Mouse (Mus musculus) common myeloid progenitor, adult 5-6 weeks (primary cell): ENCODE measurements around the gene Cdip1. TPM values are rescaled to one million over a fixed set of nuclear protein-coding genes. Genes with fewer than 3 reads are reported as not detected.

Experiments used
- ATAC-seq: replicated peaks from 2 replicates; pipeline ENCODE4 v1.8.0; 2016; ENCODE audit warnings: low read depth, mild to moderate bottlenecking, moderate TSS enrichment, inconsistent platforms; ENCODE audit not compliant: poor library complexity, severe bottlenecking
- total RNA-seq: library from RNA; stranded (forward); fragments of 200-1000, 187-1606 nt; gene quantifications from 2 replicates; pipeline ENCODE4 v1.2.3, GENCODE M21; 2017

Gene Cdip1
- total RNA-seq, 1 experiment from 2014 or later: 17.2 TPM

DNA sequence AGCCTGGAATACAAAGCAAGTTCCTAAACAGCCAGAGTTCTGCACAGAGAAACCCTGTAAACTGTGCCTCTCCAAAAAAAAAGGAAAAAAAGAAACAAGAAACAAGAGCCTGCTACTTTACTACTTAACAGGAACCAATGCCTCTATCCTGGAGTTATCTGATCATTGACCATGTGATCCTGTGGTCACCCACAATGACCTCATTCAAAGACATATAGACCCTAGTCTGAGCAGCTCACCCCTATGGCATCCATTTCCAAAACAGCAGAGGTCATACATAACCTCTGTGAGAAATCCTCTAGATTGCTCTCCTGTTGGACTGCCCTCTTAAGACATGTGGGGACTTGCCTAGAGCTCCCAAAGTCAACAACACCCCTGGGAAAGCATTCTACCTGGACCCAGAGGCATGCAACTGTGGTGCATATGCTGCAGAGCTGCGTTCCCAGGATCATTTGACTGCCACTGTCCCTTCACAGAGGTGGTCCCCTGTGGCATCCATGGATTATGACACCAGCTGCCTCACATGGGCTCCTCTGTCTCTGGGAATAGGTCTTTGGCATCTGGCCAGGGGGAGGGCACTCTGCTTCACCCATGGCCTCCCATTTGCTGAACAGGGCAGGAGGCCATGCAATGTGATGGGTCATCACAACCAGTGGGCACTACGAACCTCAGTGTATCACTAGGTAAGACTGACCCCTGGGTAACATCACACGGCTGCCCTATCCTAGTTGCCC is 12.8 kb downstream of the Cdip1 start:
- peak; percentile 75 for ATAC-seq

DNA sequence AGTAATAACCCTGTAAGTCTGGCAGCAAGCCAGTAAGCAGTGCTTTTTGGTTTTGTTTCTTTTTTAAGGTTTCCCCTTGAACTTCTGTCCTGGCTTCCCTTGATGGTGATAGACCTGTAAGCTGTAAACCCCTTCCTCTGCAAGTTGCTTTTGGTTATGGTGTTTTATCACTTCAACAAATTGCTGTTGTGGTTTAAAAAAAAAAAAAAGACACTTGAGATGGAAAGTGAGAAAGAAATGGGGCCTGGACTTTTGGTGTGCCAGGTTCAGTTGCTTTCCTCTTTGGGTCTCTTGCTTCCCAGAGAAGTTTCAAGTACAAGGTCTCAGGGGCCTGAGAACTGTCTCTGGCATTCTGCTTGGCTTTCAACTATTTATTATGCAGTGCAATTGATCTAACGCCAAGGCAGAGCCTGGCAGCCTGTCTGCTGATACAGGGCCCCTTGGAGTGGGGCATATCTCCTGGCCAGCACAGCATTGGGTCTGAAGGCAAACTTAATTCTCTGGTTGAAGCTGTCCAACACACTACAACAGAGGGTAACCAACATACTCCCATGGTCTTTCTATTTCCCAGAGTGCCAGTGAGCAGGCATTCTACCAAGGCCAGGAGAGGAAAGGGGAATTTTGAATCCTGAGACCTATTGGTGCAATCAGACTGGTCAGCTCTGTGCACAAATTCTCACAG is 16.7 kb downstream of the Cdip1 start:
- ATAC-seq: no peak

DNA sequence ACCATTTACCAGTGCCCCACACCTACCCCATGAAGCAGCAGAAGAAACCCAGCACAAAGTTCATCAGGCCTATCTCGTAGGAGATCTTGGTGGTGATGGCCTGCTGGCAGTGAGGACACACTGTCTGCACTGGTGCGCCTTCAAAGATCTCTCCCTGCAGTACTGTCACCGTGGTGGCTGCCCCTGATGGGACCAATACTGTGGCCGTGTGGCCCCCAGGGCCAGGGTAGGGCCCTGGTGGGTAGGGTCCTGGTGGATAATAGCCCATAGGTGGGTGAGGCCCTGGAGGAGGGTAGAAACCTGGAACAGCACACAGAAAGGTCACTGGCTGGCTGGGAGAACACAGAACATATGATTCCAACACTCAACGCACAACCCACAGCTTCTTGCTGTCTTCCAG is 21.4 kb downstream of the Cdip1 start:
- no peak for ATAC-seq

DNA sequence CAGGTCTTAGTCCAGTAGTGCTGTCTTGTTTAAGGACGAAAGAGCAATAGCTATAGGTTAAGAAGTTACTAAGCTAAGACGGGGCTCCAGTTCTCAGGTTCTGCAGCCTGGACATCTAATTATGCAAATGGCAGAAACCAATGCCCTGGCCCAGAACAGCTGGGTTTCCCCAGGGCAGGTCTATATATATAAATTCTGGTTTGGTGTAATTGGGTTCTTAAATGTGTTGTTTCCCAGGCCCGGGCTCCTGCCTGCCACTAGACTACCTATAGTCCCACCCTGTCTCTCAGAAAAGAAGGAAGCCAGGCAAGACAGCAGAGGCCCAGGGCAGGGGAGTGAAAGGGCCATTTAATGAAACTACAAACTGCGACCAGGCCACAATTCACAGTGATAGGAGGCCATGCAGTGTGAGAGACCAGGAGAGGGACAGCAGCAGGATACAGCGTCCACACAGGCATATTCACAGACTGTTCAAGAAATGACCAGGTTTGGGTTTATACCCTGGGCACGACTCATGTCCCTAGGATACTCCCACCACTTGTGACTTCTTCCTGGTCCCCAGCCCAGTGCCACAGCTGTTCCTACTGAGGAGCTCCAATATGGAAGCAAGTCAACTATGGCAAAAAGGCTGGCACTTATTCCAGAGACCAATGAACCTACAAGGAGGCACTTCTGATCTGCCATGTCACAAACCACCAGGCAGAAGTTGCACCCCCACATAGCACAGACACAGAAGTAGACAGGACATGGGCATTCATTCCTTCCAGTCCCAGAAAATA is 22.9 kb downstream of the Cdip1 start:
- ATAC-seq: no peak

DNA sequence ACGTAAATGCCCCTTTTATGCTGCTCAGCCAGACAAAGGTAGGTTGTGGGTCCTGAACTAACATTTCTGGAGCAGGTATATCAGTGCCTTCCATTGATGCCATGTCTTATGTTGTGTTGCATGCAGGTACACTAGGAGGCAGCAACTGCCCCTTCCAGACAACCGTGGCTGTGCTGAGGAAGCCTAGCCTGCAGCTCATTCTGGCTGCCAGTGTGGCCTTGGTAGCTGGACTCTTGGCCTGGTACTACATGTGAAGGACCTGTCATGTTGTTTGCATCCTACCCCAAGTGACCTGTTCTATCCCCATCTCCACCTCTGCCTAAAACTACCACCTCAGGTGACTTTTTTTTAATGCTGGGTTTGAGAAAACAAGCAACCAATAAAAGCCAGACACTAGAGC is 24.2 kb downstream of the Cdip1 start:
- no peak for ATAC-seq

DNA sequence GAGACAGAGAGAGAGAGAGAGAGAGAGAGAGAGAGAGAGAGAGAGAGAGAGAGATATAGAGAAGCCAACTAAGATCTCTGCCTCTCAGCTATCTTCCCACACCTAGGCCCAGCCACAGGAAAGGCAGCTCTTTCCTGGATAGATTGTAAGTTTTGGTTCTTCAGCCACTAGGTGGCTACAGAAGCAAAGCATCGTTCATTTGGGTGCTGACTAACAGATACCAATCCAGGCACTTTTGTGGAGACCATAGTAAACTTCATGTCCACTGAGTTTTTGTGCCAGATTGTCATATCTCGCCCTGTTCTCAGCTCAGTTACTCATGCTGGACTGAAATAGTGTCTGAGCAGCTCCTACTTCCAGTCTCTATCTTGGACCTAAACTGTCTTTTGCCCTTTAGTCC is 26.8 kb downstream of the Cdip1 start:
- peak; percentile 95 for ATAC-seq

DNA sequence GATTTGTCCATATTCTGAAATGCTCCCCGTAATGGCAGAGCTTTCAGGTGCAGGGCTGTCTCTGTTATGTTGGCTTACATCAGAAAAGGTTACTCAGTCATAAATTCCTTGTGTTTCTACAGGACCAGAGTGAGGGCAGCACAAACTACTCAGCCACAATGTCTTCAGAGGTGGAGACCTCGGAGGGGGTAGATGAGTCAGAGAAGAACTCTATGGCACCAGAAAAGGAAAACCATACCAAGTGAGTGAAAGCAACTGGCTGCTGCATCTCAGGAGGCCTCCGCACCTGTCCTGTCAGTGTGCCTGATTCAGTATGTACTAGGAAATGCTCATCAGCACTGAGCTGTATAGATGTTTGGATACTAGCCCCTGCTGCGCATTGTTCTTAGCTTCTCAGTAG is 27.7 kb downstream of the Cdip1 start:
- ATAC-seq: no peak

DNA sequence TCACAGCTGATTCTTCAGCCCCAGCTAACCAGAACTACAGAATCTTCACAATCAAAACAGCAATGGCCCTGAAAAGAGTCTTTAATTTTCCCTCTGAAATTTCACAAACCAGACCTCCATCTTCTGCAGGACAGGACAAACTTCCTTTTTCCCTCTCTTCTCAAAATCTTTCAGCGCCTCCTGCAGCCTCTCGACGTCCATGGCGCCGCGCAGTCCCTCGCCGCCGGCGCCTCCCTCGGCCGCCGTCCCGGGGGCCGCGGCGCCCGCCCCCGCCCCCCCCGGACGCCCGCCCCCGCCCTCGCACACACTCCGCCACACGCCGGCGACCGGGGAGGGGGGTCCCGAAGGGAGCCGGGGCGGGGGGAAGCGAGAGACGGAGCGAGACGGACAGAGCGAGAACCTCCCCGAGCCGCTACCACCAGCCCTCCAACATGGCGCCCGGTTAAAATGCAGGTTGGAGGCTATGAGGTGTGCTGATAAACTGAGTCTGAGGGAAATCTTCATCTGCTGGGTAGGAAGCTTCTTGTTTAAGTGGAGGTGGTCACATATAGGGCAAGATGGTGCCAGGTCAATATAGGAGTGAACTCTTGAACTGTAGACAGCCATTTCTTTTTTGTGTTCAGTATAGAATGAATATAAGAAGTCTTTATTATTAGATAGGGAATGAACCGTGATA is 33.3 kb downstream of the Cdip1 start:
- ATAC-seq: peak; percentile 80

DNA sequence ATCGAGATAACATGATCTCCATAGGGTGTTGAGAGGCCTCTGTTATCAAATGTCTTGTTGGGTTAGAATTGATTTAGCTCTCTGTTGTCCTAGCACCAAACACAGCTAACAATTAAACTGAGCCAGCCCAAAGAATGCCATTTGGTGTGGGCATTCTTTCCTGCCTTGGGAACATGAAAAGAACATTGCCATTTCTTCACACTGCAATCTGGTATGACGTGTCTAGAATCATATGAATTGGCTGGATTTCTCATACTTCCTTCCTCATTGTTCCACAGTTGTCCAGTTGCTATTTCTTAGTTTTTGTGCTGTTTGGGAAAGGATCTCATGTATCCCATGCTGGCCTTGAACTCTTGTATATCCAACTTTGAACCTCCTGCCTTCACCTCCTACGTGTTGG is 36.0 kb downstream of the Cdip1 start:
- ATAC-seq: no peak

DNA sequence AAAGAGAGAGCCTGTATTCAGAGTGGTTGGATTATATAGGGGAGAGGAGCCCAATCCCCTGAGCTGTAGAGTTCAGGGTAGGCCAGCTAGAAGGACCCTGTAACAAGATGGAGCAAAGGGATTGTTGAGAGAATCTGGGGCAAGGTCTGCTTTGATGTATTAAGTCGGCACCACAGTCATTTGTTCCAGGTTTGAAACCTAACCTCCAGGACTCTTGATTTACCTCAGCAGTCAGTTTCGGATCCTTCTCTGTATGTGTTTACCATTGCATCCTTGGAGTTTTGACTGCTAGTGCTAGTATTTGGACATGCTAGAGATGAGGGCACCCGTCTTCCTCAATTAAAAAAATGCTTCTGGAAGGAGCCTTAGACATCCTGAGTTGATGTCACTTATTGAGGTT is 37.9 kb downstream of the Cdip1 start:
- ATAC-seq: no peak

DNA sequence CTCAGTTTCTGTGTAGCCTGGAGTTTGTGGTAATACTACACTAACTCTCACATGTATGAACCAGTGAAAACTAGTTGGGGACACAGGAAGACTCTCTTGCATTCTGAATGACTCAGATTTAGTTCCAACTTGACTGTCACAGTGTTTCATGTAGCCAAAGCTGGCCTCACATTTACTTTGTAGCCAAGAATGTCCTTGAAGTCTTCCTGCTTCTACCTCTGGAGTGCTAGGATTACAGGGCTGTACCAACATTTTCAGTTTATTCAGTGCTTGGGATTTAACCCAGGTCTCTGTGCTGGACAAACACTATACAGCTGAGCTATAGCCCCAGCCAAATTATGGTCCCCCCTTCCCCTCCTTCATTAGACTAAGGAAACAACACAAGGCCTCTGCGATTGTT is 47.9 kb downstream of the Cdip1 start:
- ATAC-seq: no peak

DNA sequence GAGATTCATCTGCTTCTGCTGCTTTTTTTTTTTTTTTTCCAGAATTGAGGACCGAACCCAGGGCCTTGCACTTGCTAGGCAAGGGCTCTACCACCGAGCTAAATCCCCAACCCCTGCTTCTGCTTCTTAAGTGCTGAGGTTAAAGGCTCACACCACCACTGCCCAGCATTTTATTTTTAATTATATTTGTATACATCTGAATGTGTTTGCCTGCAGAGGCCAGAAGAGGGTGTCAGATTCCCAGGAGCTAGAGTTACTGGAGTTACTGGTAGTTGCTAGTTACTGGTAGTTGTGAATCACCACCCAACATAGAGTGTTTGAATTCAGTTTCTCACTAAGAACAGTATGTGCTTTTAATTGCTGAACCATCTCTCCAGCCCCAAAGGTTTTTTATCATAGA is 50.1 kb downstream of the Cdip1 start:
- ATAC-seq: no peak

DNA sequence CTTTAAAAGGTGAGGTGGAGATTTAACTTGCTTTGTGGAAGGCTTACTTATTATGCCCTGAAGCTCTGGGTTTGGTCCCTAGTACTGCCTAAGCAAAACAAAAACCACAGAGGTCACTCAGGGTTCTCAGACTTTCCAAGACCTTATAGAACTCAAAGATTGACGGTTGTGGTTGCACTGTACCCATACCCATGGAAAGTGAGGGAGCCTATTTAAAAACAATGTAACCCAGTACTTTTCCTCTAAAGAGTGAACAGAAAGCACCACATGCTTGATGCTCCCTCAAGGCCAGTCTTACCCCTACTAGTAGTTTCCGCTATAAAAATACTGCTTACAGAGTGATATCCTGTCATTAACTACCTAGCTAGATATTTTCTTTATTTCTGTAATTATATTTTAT is 53.8 kb downstream of the Cdip1 start:
- 0 out of 2 replicates have a peak, but pooled peaks have one; percentile 36 for ATAC-seq

DNA sequence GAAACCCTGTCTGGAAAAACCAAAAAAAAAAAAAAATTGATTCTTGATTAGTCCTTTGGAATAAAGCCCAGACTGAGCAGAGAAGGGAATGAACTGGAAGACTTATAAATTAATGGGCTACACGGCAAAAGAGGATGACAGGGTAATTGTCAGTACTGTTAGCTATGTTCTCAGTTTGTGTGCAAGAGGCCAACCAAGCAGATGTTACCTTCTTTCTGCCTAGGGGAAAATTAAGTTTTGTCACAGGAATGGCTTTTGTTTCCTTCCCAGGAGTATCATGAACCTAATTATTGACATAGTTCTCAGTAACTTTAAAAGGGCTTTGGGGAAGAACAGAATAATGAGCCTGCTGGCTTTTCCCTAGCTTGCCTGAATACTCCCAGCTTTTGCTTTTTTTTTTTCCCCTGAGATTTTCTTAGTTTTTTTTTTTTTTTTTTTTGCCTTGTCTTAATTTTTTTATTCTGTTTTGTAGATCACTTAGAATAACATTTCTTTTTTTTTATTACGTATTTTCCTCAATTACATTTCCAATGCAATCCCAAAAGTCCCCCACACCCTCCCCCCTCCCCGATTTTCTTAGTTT is 59.2 kb downstream of the Cdip1 start:
- ATAC-seq: no peak

DNA sequence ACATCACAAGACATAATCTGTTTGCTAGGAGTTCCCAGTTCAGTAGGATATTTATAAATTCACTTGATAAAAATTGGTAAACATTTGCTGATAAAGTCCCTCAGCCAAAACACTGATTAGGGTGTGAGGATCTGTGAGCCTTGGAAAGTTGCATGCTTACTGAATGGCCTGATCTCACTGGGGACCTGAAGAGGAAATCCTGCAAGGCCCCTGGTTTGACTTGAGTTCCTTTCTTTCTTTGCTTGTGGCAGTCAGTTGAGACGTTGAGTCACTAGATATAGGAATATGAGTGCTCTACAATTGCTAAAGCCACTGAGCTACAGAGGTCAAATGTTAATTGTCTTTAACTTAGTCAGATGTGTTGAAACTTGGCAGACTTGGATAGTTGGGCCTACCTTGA is 62.1 kb downstream of the Cdip1 start:
- ATAC-seq: no peak

DNA sequence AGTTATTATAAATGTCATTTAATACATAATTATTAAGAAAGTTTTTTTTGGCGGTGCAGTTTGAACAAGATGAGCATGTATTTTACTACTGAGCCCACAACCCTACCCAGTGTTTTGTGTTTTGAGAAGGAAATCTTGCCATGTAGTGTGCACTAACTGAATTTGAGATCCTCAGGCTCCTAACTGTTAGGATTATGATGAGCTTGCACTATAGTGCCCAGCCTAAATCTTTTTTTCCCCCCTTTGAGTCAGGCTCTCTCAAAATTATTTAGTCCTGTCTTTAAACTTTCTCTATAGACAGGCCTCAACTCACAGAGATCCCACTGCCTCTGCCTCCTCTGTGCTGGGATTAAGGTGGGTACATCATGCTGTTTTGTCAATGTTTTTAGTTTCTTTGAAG is 62.6 kb downstream of the Cdip1 start:
- no peak for ATAC-seq

DNA sequence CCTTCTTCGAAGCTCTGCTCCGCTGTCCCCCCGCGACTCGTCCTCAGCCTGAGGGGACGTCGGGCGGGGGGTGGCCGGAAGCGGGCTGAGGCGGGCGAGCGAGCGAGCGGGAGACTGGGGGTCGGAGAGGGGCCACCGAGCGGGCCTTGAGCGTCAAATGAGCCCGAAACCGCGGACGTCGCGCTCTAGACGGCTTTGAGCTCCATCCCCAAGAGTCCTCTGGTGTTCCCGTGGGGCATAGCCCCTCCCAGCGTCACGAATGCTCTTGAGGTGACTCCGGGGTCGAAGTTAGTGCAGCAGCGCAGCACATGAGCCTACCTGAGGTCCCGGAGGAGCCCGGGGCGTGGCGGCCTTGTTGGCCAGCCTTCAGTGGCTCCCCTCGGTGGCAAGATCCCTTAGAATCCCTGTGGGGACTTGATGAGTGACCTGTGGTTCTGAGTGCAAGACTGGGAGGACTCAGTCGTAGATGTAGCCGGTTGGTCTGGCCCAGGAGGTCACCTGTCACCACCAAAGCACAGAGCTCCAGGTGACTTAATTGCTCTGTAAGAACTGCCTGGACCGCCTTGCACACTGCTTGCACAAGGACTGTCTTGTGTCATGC is 63.5 kb downstream of the Cdip1 start:
- ATAC-seq: no peak; the same call in 1 of the 2 replicates

DNA sequence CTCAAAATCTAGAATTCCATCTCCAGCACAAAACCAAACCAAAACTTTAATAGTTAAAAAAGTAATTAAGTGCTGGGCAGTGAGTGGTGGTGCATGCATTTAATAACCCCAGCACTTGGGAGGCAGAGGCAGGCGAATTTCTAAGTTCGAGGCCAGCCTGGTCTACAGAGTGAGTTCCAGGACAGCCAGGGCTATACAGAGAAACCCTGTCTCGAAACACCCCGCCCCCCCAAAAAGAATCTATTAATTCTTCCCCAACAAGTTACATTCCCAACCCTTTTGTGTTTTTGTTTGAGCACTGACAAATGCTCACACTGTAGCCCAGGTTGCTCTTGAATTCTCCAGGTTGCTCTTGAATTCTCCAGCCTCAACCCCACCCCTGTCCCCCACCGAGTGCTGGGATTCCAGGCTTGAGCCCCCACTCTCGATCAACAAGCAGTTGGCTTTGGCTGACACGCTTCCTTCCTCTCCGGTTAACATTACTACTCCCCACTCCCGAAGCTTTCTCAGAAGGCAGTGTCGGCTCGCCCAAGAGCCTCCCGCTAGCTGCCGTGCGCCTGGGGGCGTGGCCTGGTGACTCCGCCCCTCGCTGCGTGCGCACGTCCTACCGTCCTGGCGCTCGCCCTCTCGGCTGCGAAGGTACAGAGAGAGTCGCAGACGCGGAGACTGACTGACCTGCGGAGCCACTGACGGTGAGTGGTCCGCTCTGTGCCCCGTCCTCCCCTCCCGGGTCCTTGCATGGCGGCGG is 64.1 kb downstream of the Cdip1 start, which contains the start of gene Hmox2:
Gene Hmox2, plus strand, starts transcription at position 582 of the 748 bp plus-strand sequence.
- peak; percentile 83 for ATAC-seq

DNA sequence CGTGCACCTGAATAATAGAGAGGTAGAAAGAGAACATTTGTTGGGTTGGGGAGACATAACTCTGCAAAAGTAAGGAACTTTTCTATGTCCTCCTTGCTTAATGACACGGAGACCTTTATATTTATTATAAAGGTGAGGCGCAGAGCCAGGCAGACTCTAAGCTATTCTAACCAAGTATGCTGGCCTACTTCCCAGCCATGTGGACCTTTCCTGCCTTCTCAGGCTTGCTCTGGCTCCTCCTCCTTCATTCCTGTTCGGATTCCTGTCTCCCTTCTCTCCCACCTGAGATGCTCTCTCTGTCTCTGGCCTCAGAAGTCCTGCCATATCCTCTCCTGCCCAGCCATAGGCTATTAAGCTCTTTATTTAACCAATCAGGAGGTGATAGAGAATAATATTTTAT is 64.8 kb downstream of the Cdip1 start:
- no peak for ATAC-seq
